Mouse (Mus musculus) natural killer cell, adult 2 months (primary cell): ENCODE data around the gene Isoc2b.
"Not testable (repeated sequence)": the region's sequence is repeated elsewhere in the genome, so short reads cannot be mapped to it uniquely, and the experiment has no call there.

Experiments
- DNase-seq, 2 experiments: peaks; one replicate each; pipeline ENCODE4 v3.0.0; 2022; ENCODE audit warnings: low spot score in 2 of 2

The Isoc2b gene

GRCm38 (mm10) chr7:4870133-4870532, at the start of gene Isoc2b:
TSS of gene Isoc2b (minus strand) at chr7:4870258.
- DNase-seq, result no peak

- no peak for DNase-seq
Observed at GRCm38 (mm10) chr7:4919096-4919495, 49.0 kb upstream of the Isoc2b start.

DNA sequence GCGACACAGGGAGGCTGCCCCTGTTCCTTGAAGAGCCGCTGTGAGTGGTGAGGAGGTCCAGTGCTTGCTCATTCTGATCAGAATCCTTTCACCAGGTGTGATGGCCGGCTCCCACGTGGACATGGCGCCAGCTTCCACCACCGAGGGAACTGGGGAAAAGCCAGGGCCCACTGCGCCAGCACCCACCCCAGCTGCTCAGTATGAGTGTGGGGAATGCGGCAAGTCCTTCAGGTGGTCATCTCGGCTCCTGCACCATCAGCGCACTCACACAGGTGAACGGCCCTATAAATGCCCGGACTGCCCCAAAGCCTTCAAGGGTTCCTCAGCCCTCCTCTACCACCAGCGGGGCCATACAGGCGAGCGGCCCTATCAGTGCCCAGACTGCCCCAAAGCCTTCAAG, 48.6 kb upstream of the Isoc2b start:
- DNase-seq, result no peak

DNA sequence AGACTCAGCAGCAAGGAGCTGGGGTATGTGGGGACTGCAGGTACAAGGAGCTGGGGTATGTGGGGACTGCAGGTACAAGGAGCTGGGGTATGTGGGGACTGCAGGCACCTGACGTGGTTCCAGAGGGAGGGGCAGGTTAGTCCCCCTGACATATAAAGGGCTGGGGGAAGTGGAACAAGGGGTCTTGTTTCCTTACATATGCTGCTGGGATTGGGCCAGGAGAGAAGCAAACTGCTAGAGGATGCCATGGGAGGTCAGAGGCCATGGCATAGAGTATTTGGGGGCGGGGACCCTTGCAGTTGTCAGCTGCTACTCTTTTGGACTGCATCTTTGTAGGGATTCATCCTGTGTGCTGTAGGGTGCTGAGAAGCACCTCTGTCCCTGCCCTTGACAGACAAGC, 47.4 kb upstream of the Isoc2b start:
- no peak for DNase-seq

- no peak for DNase-seq
Observed at GRCm38 (mm10) chr7:4915669-4916416, 45.8 kb upstream of the Isoc2b start.

DNA sequence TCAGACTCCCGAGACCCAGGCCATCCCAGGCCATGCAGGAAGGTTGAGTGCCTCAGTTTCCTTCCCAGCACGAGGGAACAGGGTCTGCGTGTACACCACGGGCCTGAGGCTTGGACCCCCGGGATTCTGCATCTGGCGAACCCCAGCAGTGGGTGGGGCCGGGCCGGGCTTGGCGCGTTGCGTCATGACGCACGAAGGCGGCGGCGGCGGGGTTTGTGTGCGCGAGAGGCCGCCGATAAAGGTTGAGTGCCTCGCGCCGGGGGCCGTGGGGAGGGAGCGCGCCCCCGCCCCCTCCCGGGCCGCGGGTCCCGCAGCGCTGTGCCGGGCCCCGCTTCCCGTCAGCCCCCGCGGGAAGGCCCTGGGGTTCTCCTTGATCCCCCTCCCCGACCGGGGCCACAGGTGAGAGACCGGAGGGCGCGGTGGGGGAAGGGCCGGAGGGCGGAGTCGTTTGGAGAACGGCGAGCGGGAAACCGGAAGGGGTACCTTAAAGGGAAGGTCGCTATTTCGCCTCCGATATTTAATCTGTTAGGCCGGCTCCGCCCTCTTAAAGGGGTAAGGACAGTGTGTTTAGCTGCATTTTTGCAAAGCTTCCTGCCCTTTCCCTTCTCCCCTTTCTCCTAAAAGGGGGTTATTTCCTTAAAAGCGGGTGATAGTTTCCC, 45.1 kb upstream of the Isoc2b start, which contains the start of gene Zfp628:
Gene Zfp628, plus strand, starts transcription at position 211 of the 659 bp plus-strand sequence.
- peak; percentile 85 to 91 for DNase-seq

DNA sequence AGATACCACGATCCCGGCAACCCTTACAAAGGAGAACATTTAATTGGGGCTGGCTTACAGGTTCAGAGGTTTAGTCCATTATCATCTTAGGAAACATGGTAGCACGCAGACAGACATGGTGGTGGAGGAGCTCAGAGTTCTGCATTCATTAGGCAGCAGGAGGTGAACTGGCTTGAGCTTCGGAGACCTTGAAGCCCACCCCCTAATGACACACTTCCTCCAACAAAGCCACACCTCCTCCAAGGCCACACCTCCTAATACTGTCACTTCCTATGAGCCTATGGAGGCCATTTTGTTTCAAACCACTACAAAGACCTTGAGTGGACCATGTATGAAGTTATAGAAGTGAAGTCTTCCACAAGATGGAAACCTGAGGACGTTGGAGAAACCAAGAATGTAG, 42.2 kb upstream of the Isoc2b start:
- no peak for DNase-seq

- peak in 1 of 2 experiments; percentile 31 for DNase-seq
Observed at GRCm38 (mm10) chr7:4911561-4911960, 41.5 kb upstream of the Isoc2b start.

- DNase-seq, result no peak
Observed at GRCm38 (mm10) chr7:4906466-4906950, 36.5 kb upstream of the Isoc2b start, which contains the start of gene Gm36210. TSS of gene Gm36210 (minus strand) at chr7:4906516.

- no peak for DNase-seq
Observed at GRCm38 (mm10) chr7:4902404-4902803, 32.3 kb upstream of the Isoc2b start.

DNA sequence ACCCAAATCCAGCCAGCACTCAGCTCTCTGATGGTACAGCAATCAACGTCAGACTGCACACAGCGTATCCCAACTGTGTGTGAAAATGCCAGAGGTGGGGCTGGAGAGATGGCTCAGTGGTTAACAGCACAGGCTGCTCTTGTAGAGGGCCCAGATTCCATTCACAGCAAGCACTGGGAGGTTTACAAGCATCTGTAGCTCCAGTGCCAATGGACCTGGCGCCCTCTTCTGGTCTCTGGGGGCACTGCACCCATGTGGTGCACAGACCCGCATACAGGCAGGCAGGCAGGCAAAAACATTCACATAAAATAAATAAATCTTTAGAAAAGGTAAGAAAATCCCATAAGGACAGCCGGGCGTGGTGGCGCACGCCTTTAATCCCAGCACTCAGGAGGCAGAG, 31.1 kb upstream of the Isoc2b start:
- DNase-seq, result peak in 1 of 2 experiments; percentile 49

GRCm38 (mm10) chr7:4900523-4900851, 30.4 kb upstream of the Isoc2b start:
- DNase-seq, result no peak

GRCm38 (mm10) chr7:4899649-4900522, 29.8 kb upstream of the Isoc2b start:
- DNase-seq, result no peak

GRCm38 (mm10) chr7:4898851-4899648, 29.0 kb upstream of the Isoc2b start:
- no peak for DNase-seq

DNA sequence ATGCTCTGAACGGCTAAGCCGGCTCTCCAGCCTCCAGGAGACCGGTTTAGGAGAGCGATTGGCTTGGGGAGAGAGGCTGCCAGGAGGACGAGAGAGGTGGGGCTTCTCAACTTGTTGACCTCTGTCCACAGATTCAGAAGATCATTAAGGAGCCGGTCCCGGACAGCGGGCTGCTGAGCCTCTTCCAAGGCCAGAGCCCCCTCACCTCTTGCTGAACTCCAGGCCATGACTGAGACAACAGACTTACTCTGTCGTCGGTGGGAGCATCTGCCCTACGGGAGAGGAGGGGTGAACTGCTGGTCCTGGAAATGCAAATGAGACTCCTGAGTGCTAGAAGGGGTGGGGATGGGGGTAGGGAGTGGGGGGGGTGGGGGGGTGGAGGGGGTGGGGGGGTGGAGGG, 25.1 kb upstream of the Isoc2b start:
- DNase-seq, result no peak

- no peak for DNase-seq
Observed at GRCm38 (mm10) chr7:4886680-4887079, 16.6 kb upstream of the Isoc2b start.

GRCm38 (mm10) chr7:4879036-4879435, 9.0 kb upstream of the Isoc2b start:
- DNase-seq, result not testable (repeated sequence)

GRCm38 (mm10) chr7:4878186-4878585, 8.1 kb upstream of the Isoc2b start:
- peak in 1 of 2 experiments; percentile 22 for DNase-seq

- no peak for DNase-seq
Observed at GRCm38 (mm10) chr7:4877226-4877625, 7.2 kb upstream of the Isoc2b start.

DNA sequence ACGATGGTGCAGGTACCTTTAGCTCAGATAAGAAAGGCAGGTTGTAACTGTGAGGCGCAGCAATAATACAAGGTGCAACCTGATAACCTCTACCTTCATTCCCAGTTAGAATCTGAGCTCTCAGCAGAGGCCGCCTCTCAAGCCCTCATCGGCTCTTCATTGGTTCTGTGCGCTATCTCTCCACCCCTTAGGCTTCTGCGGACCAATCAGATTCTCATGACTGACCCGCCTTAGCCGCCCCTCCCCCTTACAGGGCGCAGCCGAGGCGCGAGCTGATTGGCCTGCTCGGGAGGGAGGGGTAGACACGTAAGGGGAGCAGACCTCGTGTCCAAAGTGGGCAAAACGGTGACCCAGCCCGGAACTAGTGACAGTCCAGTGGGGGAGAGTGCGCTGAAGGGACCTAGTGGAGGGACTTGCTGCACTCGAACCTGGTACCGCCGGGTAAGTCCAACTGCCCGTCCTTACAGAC, 6.7 kb upstream of the Isoc2b start, which contains the start of gene Isoc2a:
Gene Isoc2a, plus strand, starts transcription at position 401 of the 469 bp plus-strand sequence.
- DNase-seq, result peak; percentile 88 to 89

- DNase-seq, result no peak
Observed at GRCm38 (mm10) chr7:4866631-4867180, 3.4 kb downstream of the Isoc2b start.
